Mouse (Mus musculus): Measurements from ENCODE around the gene Rnf39. TPM values are rescaled to one million over a fixed set of nuclear protein-coding genes. Genes with fewer than 3 reads are reported as not detected.

The Rnf39 gene
- polyA plus RNA-seq, 1 experiment, result not detected

DNA sequence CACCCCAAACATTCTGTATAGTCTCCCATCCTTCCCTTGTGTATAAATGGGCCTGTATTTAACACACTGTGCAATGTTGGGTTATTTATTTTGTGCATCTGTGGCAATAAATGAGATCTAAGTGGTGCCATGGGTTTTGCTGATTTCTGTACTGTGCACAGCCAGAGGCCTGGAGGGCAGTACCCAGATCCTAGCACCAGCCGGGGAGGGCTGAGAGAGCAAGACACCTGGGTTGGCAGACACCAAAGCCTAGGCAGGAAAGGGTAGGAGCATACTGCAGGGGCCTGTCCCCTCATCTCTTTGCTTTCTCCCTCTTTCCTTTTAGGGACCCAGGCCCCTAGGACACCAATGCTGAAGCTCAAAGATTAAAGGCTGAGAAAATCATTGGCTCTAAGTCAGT lies 5.6 kb downstream of the Rnf39 start:
- TF ChIP-seq POLR2A (IDR thresholded peaks at IDR 0.05; ENCODE audit: insufficient read depth, low read depth, low read length), result no peak
- TF ChIP-seq CTCF (IDR thresholded peaks at IDR 0.05; ENCODE audit: insufficient read depth, low read depth, low read length), result no peak
- H3K27ac ChIP-seq (ENCODE audit: insufficient read depth, low read depth, low read length), result no peak overlapping the region
- H3K4me1 ChIP-seq (ENCODE audit: control insufficient read depth, insufficient read depth, low read length), result peaks cover 12% of the 10 kb centered on the region
- no peak overlapping the region for H3K4me3 ChIP-seq (ENCODE audit: insufficient read depth, low read depth, low read length)
- WGBS, result 90% methylated on average over 1 of the region's 1 CpGs

DNA sequence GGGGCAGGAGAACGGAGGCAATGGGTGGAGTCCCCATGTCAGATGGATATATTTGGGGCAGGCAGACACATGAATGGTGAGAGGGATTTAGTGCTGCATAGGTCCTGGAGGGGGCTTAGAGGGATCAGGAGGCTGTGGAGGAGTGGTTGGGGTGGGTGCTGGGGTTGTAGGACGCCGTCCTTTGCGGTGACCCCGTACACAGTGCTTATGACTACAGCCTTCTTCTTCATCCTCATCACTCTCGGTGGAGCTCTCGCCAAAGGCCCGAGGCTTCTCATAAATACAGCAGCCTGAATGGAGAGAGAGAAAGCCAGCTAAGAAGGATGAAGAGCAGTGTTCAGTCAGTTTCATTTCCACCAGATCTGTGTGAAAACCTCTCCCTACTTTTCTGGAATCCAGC lies 6.5 kb downstream of the Rnf39 start:
- Histone ChIP-seq H3K4me1 (ENCODE audit: control insufficient read depth, insufficient read depth, low read length) (peaks cover 11% of the 10 kb centered on the region; the same call in 1 of the 2 replicates), H3K4me3 (ENCODE audit: insufficient read depth, low read depth, low read length) (no peak overlapping the region), H3K27ac (ENCODE audit: insufficient read depth, low read depth, low read length) (no peak overlapping the region)
- TF ChIP-seq POLR2A (IDR thresholded peaks at IDR 0.05; ENCODE audit: insufficient read depth, low read depth, low read length), result no peak
- TF ChIP-seq CTCF (IDR thresholded peaks at IDR 0.05; ENCODE audit: insufficient read depth, low read depth, low read length), result no peak
- WGBS, result 92% methylated on average over 8 of the region's 8 CpGs

DNA sequence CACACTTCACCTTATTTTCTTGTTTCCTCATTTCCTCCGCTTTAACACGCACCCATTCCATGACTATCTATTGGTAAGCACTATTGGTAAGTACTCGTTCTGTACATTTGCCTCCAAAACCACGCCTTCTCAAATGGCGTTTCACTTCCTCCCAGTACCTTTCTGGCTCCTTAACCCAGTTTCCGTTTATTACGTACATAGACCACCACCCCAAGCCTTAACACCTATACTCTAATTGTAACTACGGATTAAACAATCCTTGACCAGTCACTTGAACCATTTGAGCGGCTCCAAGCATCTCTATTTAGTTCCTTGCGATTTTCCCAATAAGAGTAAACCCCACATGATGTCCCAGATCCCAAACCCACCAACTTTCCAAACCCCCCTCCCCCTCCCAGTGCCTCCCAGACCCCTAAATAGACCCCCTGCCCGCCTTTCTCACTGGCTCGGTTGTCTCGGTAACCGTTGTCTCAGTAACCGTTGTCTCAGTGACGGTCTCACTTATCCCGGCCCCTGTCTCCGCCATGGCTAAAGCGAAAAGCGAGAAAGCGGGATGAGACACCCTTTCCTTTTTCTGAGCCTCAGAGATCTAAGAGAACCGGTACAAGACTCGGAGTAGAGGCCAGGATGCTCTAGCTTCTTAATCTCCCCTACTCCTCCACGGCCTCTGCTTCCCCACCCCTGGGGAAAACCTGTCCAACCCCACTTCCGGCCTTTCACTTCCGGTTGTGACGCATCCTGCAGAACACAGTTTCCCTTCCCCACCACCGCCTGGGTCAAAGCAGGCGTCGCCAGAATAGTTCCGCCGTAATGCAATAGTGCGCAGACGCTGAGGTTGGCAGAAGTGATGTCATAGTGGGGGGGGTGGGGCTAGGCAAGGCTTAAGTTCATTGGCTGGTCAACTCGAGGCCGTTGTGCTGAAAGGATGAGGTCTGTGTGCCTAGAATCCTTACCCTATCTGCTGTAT lies 8.5 kb downstream of the Rnf39 start, which contains the start of gene Ppp1r11:
Gene Ppp1r11, minus strand, starts transcription at position 761 of the 967 bp plus-strand sequence.
- Histone ChIP-seq H3K27ac (ENCODE audit: insufficient read depth, low read depth, low read length) (peak within 1 kb of the TSS; percentile 61), H3K4me1 (ENCODE audit: control insufficient read depth, insufficient read depth, low read length) (peaks cover 11% of the 10 kb centered on the region; the same call in 1 of the 2 replicates), H3K4me3 (ENCODE audit: insufficient read depth, low read depth, low read length) (peak within 1 kb of the TSS; percentile 78)
- WGBS, result under 1% methylated on average over 36 of the region's 36 CpGs
- TF ChIP-seq CTCF (IDR thresholded peaks at IDR 0.05; ENCODE audit: insufficient read depth, low read depth, low read length) (no peak), POLR2A (IDR thresholded peaks at IDR 0.05; ENCODE audit: insufficient read depth, low read depth, low read length) (peak; percentile 68)

GRCm38 (mm10) chr17:36952631-36953030 lies 9.9 kb downstream of the Rnf39 start:
- TF ChIP-seq CTCF (IDR thresholded peaks at IDR 0.05; ENCODE audit: insufficient read depth, low read depth, low read length) (no peak), POLR2A (IDR thresholded peaks at IDR 0.05; ENCODE audit: insufficient read depth, low read depth, low read length) (no peak)
- no peak overlapping the region for H3K27ac ChIP-seq (ENCODE audit: insufficient read depth, low read depth, low read length)
- peaks cover 7% of the 10 kb centered on the region; the same call in 1 of the 2 replicates for H3K4me1 ChIP-seq (ENCODE audit: control insufficient read depth, insufficient read depth, low read length)
- 92% methylated on average over 2 of the region's 2 CpGs for WGBS
- H3K4me3 ChIP-seq (ENCODE audit: insufficient read depth, low read depth, low read length), result no peak overlapping the region

- 100% methylated on average over 1 of the region's 1 CpGs for WGBS
- H3K27ac ChIP-seq (ENCODE audit: insufficient read depth, low read depth, low read length), result no peak overlapping the region
- no peak overlapping the region for H3K4me3 ChIP-seq (ENCODE audit: insufficient read depth, low read depth, low read length)
- peaks cover 7% of the 10 kb centered on the region; the same call in 1 of the 2 replicates for H3K4me1 ChIP-seq (ENCODE audit: control insufficient read depth, insufficient read depth, low read length)
- TF ChIP-seq CTCF (IDR thresholded peaks at IDR 0.05; ENCODE audit: insufficient read depth, low read depth, low read length), result no peak
- no peak for TF ChIP-seq POLR2A (IDR thresholded peaks at IDR 0.05; ENCODE audit: insufficient read depth, low read depth, low read length)
These were observed 10.3 kb downstream of the Rnf39 start for GRCm38 (mm10) chr17:36953062-36953461.

DNA sequence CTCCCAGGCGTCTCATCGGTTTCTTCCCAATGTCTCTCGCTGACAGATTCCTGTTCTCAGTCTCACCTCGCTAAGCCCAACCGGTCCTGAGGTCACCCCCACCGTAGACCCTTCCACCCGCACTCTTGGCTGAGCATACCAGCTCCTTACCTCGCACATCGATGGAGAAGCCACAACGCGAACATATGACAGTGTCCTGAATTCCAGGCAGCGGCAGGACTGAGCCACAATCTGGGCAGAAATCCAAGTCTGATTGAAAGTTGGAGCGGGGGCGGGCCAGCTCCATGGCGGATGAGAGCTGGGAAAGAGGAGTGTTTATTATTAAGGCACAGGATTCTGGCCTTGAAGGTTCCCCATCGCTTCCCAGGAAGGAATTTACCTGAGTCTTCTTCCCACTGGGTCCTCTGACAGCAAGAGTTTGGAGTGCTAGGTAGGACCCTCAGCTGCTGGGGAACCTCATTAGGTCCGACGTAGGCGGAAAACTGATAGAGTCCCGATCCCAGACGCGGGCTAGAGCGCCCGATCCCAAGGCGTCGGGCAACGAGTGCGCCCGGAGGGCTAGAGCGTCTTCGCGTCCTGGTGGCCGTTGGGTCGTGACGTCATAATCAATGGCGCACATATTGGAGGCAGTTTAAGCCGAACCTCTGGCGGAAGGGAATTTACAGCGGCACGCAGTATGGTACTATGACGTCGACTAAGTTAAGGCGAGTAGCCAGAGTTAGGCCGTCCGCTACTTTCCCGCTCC lies 15.5 kb downstream of the Rnf39 start, which contains the start of the genes Znrd1 and Znrd1as:
Gene Znrd1, minus strand, starts transcription at position 561 of the 745 bp plus-strand sequence.
Gene Znrd1as, plus strand, starts transcription at position 594 of the 745 bp plus-strand sequence.
- Histone ChIP-seq H3K27ac (ENCODE audit: insufficient read depth, low read depth, low read length) (peak within 1 kb of the TSS; percentile 79), H3K4me1 (ENCODE audit: control insufficient read depth, insufficient read depth, low read length) (peaks cover 4% of the 10 kb centered on the region; the same call in 1 of the 2 replicates), H3K4me3 (ENCODE audit: insufficient read depth, low read depth, low read length) (peak within 1 kb of the TSS; percentile 88)
- TF ChIP-seq CTCF (IDR thresholded peaks at IDR 0.05; ENCODE audit: insufficient read depth, low read depth, low read length), result no peak
- no peak; the same call in 1 of the 2 replicates for TF ChIP-seq POLR2A (IDR thresholded peaks at IDR 0.05; ENCODE audit: insufficient read depth, low read depth, low read length)
- WGBS, result under 1% methylated on average over 46 of the region's 46 CpGs

GRCm38 (mm10) chr17:36958884-36959283 lies 16.2 kb downstream of the Rnf39 start:
- TF ChIP-seq CTCF (IDR thresholded peaks at IDR 0.05; ENCODE audit: insufficient read depth, low read depth, low read length), result no peak
- TF ChIP-seq POLR2A (IDR thresholded peaks at IDR 0.05; ENCODE audit: insufficient read depth, low read depth, low read length), result no peak
- 6% methylated on average over 12 of the region's 12 CpGs for WGBS

DNA sequence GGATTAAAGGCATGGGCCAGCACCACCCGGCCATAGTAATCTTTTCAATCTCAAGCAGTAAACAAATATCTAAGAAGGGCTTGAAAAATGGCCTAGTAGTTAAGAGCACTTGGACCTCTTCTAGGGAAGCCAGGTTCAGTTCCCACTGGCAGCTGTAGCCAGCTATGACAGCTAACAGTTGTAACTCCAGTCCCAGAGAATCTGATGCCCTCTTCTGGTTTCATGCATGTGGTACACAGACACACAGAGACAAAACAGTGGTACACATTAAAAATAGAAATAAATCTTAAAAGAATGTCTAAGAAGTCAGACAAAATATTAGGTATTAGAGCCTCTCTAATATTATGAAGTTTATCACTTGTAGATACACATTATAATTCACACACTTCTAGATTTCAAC lies 18.4 kb downstream of the Rnf39 start:
- Histone ChIP-seq H3K4me3 (ENCODE audit: insufficient read depth, low read depth, low read length) (no peak overlapping the region), H3K27ac (ENCODE audit: insufficient read depth, low read depth, low read length) (no peak overlapping the region), H3K4me1 (ENCODE audit: control insufficient read depth, insufficient read depth, low read length) (peaks cover 4% of the 10 kb centered on the region; the same call in 1 of the 2 replicates)
- WGBS, result 76% methylated on average over 1 of the region's 1 CpGs
- TF ChIP-seq POLR2A (IDR thresholded peaks at IDR 0.05; ENCODE audit: insufficient read depth, low read depth, low read length) (no peak), CTCF (IDR thresholded peaks at IDR 0.05; ENCODE audit: insufficient read depth, low read depth, low read length) (no peak)

More at GRCm38 (mm10) chr17:36958884-36959283, 16.2 kb downstream of the Rnf39 start:
- peaks cover 4% of the 10 kb centered on the region; the same call in 1 of the 2 replicates for H3K4me1 ChIP-seq (ENCODE audit: control insufficient read depth, insufficient read depth, low read length)
- H3K27ac ChIP-seq (ENCODE audit: insufficient read depth, low read depth, low read length), result 0 out of 2 replicates have a peak overlapping the region, but pooled peaks have one; percentile 37
- peak overlapping the region; percentile 88 for H3K4me3 ChIP-seq (ENCODE audit: insufficient read depth, low read depth, low read length)

Measured in olfactory bulb, adult 2 months (tissue).